Mouse (Mus musculus) brain, embryonic 14.5 days (tissue): ENCODE measurements around the gene C5ar2.

Experiments used
- CTCF ChIP-seq: fragments of 200-500 bp; IDR thresholded peaks from 2 replicates; pipeline ENCODE4 v1.5.1; 2012; ENCODE audit warnings: inconsistent platforms, mild to moderate bottlenecking, moderate library complexity, borderline replicate concordance; ENCODE audit not compliant: insufficient read depth, insufficient read length; ENCODE audit errors: extremely low read depth
- POLR2A ChIP-seq: fragments of 200-500 bp; IDR thresholded peaks from 2 replicates; pipeline ENCODE4 v1.6.1; 2012; ENCODE audit warnings: mild to moderate bottlenecking, inconsistent platforms, borderline replicate concordance; ENCODE audit not compliant: poor library complexity, insufficient read depth, insufficient read length, severe bottlenecking; ENCODE audit errors: extremely low read depth

GRCm38 (mm10) chr7:16197166-16197565 lies 46.8 kb downstream of the C5ar2 start:
- TF ChIP-seq CTCF (no peak), POLR2A (no peak)
